Mouse (Mus musculus) adrenal gland, postnatal 14 days (tissue): ENCODE measurements at regions not wholly inside any gene's neighbourhood (a gene's known extent, or its start where the extent isn't known, plus 50 kb on each side); places are given as distances from the start of the nearest gene placed in this dataset.

Experiments
- DNase-seq: peaks from one replicate; pipeline ENCODE4 v3.0.0; 2021; ENCODE audit warnings: mixed read lengths

GRCm38 (mm10) chr5:118426673-118427072 is 133.8 kb upstream of the Med13l start:
- no peak for DNase-seq

- DNase-seq, result no peak
Measured at GRCm38 (mm10) chr5:118428323-118429095, 132.0 kb upstream of the Med13l start.

- no peak for DNase-seq
Measured at GRCm38 (mm10) chr5:118433599-118433998, 126.9 kb upstream of the Med13l start.

- peak; percentile 12 for DNase-seq
Measured at GRCm38 (mm10) chr5:118434718-118435555, 125.5 kb upstream of the Med13l start.

GRCm38 (mm10) chr5:118435556-118435950 is 124.9 kb upstream of the Med13l start:
- DNase-seq, result no peak

GRCm38 (mm10) chr5:118436035-118436434 is 124.4 kb upstream of the Med13l start:
- no peak for DNase-seq

GRCm38 (mm10) chr5:118436474-118437306 is 123.8 kb upstream of the Med13l start:
- DNase-seq, result no peak

- DNase-seq, result no peak
Measured at GRCm38 (mm10) chr5:118437307-118437610, 123.2 kb upstream of the Med13l start.

- DNase-seq, result no peak
Measured at GRCm38 (mm10) chr5:118438016-118438415, 122.5 kb upstream of the Med13l start.

GRCm38 (mm10) chr5:118444538-118445251 is 115.8 kb upstream of the Med13l start:
- DNase-seq, result no peak

GRCm38 (mm10) chr5:118445252-118445987 is 115.1 kb upstream of the Med13l start:
- DNase-seq, result no peak

GRCm38 (mm10) chr5:118445988-118446280 is 114.5 kb upstream of the Med13l start:
- DNase-seq, result no peak

- no peak for DNase-seq
Measured at GRCm38 (mm10) chr5:118446878-118447277, 113.6 kb upstream of the Med13l start.

- no peak for DNase-seq
Measured at GRCm38 (mm10) chr5:118447366-118447765, 113.1 kb upstream of the Med13l start.

GRCm38 (mm10) chr5:118448884-118449515 is 111.5 kb upstream of the Med13l start:
- DNase-seq, result no peak

- DNase-seq, result no peak
Measured at GRCm38 (mm10) chr5:118449893-118450292, 110.6 kb upstream of the Med13l start.

- DNase-seq, result no peak
Measured at GRCm38 (mm10) chr5:118452052-118452451, 108.4 kb upstream of the Med13l start.

- no peak for DNase-seq
Measured at GRCm38 (mm10) chr5:118454096-118454495, 106.4 kb upstream of the Med13l start.

GRCm38 (mm10) chr5:118458727-118459390 is 101.6 kb upstream of the Med13l start:
- peak; percentile 86 for DNase-seq

GRCm38 (mm10) chr5:118459391-118459792 is 101.1 kb upstream of the Med13l start:
- DNase-seq, result peak; percentile 48
